Mouse (Mus musculus): ENCODE results near the gene Sipa1l3.

- TF ChIP-seq MYOD1 (IDR thresholded peaks at IDR 0.05; ENCODE audit: control insufficient read depth in 1 of 3, insufficient read length in 2 of 3, low read depth in 2 of 3) = no peak
- no peak for TF ChIP-seq POLR2AphosphoS2 (IDR thresholded peaks at IDR 0.05; ENCODE audit: insufficient read length, low read depth)
- no peak for TF ChIP-seq POLR2A (IDR thresholded peaks at IDR 0.05; ENCODE audit: insufficient read length, low read depth)
- TF ChIP-seq E2F4 (IDR thresholded peaks at IDR 0.05; ENCODE audit: insufficient read depth) = no peak
- no peak for TF ChIP-seq MAX (IDR thresholded peaks at IDR 0.05; ENCODE audit: low read depth)
Observed at GRCm38 (mm10) chr7:29559290-29559689, 40.8 kb upstream of the Sipa1l3 start.
